Mouse (Mus musculus) thymus, adult 18-20 months (tissue): ENCODE measurements at regions not wholly inside any gene's neighbourhood (a gene's known extent, or its start where the extent isn't known, plus 50 kb on each side); places are given as distances from the start of the nearest gene placed in this dataset.
A peak's percentile ranks its signal among the peaks of the same experiment; 100 is the strongest.

Source experiments
- DNase-seq, 2 experiments: peaks; one replicate each; pipeline ENCODE4 v3.0.0; 2022; ENCODE audit warnings: mixed read lengths in 2 of 2

DNA sequence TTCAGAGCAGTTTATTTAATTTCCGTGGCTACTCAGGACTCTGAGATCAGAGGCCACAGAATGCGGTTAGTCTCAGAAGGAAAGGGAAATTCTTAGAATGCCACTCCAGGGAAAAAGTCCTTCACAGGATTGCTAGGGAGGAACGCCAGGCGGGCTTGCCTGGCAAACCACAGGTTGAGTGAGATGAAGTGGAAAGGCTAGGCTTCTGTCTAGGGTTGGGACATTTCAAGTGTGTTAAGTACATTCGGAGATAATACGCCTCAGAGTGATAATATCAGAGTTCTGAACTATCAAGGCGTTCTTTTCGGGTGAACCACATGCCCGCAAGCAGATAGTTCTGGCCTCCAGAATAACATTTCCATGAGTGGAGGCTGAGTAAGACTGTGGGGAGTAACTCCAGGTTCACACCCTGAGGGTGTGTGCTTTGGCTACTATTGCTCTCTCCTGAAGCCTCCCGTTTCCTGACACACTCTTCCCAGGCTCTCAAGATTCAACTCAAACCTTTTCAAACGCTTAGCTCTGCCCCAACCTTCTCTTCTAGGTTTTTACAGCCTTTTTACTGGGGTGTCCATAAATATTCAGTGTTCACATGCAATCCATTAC, 119.3 kb upstream of the Nr5a2 start:
- no peak for DNase-seq

DNA sequence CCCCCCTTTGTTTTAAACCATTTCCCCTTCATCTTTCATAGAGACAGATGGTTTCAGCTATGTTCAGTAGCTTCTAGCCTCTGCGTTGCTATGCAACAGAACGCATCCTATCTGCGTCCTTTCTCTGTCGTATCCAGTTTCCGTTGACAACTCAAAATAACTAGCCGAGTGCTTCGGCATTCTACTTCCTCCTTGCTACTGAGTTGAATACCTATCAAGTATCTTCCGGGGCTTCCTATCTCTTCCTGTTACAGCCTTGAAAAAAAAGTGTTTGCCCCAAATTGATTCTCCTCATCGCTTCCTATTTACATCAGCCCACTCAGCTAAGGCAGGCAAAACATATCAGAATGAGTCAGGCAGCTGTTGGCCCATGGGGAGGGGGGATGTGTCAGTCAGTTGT, 114.5 kb upstream of the Nr5a2 start:
- DNase-seq = peak in 1 of 2 experiments; percentile 3

DNA sequence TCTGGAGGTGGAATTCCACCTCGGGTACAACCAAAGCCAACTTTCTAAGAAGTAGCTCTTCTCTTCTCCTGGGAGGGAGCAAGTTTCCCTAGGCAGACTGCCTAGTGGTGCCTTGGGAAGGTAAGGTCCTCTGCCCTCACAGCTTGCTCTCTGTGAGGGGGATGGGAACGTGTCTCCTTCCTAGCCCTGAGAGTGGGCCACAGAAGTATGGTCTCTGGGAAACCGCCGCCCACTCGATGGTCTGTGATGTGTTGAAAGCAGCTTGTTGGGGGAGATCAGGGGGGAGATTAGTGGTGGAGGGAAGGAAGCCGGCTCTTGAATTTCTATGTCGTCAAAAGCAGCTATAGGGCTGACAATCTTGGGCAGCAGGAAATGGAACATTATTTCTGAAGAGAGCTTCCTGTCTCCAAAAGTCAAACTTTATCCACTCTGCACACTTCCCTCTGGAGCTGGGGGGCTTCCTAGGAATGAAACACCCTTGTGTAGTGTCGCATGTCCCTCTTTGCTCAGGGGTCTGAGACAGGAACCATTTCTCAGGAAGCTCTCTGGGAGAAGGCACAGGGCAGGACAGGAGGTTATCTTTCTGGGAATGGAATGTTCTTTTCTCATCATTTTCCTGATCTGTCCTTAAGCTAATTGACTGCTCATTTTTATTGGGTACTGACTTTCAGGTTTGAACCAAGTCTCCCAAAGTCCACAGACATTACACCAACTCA, 113.8 kb upstream of the Nr5a2 start:
- peak; percentile 5 to 8 for DNase-seq

DNA sequence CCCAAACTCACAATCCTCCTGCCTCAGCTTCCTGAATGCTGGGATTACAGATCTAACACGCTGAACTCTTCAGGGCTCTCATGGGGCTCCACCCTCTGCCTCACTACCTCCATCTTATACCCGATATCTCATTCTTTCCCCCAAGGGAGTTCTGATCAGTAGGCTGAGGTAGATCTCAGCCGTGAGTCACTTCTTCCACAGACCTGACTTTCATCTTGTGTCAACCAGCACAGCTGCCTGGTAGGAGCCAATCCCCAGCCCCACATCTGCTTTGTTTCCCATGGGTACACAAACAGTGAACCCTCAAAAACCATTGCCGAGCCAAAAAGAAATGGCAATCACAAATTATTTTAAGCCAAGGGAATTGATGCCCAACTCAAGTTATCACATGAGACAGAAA, 100.7 kb upstream of the Nr5a2 start:
- no peak for DNase-seq

DNA sequence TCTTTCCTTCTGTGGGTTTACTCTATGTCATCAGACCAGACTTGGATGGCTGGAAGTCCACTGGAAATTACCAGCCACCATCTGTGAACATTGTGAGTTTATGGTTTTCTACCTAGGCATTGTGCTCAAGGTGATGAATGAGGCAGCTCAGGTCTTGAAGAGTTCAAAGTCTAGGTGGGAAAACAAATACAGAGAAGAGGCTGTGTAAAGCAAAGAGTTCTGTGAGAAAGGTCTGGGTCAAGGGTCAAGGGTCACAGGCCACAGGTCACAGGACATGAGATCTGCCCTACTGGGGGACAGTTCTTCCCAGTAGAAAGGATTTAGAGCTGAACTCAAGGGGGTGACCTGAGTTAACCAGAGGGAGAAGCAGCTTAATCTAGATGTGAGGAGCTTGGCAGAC, 92.9 kb upstream of the Nr5a2 start:
- no peak for DNase-seq

DNA sequence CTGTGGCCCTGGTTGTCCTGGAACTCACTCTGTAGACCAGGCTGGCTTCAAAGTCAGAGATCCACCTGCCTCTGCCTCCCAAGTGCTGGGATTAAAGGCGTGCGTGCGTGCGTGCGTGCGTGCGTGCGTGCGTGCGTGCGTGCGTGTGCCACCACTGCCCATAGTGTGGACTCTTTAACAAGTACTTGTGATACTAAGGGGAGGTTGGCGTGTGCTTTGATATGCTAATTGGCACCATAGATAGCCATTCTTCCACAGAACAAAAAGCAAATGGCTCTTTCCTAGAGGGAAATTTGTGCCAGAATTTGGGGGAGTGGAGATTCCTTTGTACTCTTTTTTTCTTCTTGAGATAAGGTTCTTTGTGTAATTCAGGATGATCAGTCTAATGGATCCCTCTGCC, 91.3 kb upstream of the Nr5a2 start:
- DNase-seq = no peak

DNA sequence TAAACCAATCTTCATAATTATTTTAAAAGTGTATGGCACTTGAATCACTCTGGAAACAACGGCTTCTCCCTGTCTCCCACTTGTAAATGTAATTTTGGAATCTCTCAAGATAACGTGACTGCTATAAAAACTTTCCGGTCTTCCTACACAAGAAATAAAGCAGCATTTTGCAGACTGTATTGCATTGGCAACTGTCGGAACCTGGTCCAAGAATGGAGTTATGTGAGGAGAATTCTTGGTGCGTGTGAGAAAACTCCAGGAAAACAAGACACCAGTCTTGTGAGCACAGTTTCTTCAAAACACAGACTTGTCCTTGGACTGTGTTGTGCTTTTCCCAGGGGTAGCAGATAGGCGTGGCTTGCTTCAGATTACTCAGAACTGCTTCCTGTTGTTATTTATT, 83.8 kb upstream of the Nr5a2 start:
- no peak for DNase-seq

DNA sequence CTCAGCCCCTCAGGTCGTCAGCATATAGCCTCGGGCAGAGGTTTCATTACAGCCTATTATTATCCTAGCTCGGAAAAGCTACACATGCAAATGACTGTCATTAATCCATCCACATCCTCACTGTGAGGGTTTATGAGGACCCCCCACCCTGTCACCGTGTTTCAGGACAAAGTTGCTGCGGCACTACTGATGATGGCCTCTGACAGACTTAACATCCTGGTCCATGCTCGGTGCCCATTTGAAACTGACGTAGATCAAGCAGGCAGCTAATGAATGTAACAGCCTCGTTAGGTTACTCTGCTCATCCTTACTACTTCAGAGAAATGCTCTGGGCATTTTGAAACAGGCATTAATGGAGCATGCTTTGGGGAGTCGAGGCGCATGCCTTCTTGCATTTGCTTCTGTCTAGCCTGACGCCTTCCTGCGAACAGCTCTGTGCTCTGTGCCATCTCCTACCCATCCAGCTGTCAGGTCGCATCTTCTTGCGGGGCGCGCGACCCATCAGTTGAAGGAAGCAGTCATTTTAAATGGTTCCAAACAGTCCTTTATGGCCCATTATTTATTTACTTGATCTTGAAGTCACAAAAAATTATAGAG, 82.3 kb upstream of the Nr5a2 start:
- DNase-seq = no peak

DNA sequence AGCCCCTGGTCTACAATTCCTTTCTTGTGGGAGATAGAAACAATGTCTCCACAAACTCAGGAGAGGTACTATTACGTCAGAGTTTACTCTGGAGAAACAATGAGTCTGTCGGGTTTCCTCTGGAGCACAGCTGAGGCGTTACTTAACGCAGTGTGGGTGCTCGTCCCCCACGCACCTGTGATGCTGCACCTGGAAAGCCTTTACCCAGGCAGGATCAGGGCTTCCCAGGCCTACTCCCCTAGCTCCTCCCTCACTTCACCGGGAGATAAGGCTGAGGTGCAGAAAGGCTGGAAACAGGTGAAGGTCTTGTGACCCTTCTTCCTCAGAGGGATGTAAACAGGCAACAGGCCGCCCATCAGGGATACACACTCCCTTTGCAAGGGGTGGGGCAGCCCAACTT, 80.7 kb upstream of the Nr5a2 start:
- DNase-seq = no peak

DNA sequence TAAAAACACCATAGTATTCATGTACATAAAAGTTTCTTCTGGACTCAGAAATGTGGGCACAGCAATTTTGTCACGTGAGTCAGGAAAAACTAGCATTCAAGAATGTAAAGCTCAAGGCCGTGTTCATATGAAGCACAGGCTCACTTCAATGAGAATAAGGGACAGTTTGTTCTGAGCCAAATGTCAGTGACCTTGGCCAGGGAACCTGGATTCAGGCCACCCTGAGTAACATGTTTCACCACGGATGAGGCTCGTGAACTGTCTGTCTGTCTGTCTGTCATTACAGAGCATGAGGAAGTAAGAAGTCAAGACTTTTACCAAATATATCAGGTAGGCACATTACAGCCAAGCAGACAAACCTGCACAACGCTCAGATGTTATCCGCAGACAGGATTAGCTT, 74.3 kb upstream of the Nr5a2 start:
- DNase-seq = no peak

DNA sequence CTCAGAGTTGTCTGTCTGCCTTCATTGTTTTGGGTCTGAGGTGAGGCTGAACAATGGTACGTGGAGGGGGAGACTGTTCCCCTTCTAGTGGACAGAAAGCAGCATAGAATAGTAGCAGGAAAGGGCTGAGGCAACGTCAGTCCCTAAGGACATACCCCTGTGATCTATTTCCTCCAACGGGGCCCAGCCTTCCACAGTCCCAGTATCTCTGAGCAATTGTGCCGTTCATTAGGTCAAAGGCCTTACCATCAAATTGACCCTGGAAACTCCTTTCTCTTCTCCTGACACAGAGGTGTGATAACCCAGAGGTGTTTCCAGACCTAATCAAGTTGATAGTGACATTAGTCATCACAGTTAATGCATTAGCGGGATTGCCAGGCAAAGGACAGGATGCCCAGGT, 73.4 kb upstream of the Nr5a2 start:
- DNase-seq = no peak

DNA sequence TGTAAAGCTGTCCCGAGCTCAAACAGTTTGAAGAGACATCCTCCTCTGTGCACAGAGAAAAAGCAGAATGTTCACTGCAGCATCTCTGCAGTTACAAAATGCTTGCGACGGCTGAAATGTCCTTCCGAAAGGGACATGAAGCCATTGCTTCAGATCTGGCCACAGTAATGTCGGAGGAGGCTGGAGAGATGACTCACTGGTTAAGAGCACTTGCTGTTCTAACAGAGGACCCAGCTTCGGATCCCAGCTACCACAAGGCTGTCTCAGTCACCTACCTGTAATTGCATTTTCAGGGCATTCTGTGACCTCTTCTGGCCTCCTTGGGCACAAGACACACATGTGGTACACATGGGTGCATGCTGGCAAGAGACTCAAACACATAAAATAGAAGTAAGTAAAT, 63.5 kb upstream of the Nr5a2 start:
- DNase-seq = no peak

DNA sequence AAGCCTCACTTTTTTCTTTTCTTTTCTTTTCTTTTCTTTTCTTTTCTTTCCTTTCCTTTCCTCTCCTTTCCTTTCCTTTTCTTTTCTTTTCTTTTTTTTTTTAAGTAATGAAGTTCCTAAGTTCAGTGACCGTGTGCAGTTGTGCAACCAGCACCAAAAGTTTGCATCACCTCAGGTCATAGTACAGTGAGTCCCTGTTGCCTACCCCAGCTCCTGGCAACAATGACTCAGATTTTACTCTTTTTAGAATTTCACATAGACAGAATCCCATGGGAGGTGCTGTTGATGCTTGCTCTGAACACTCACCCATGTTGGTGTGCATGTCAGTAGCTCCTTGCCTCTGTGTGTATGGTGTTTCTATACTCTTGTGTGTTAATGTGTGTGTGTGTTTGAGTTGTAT, 60.3 kb upstream of the Nr5a2 start:
- DNase-seq = no peak

DNA sequence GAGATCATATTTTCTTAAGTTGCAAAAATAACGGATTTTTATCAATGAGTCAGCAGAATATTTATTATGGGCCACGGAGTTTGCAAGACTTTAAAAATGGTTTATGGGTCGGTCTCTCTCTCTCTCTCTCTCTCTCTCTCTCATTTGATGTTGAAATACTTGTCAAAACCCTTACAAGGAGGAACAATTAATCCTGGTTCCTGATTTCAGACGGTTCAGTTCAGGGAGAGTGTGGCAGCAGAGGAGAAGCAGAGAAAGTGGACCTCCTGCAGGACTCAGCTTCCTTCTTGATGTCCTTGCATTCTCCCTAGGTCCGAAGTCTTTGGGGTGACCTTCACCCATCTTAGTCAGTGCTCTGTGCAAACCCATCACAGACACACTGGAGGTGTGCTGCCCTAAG, 57.4 kb upstream of the Nr5a2 start:
- DNase-seq = no peak

DNA sequence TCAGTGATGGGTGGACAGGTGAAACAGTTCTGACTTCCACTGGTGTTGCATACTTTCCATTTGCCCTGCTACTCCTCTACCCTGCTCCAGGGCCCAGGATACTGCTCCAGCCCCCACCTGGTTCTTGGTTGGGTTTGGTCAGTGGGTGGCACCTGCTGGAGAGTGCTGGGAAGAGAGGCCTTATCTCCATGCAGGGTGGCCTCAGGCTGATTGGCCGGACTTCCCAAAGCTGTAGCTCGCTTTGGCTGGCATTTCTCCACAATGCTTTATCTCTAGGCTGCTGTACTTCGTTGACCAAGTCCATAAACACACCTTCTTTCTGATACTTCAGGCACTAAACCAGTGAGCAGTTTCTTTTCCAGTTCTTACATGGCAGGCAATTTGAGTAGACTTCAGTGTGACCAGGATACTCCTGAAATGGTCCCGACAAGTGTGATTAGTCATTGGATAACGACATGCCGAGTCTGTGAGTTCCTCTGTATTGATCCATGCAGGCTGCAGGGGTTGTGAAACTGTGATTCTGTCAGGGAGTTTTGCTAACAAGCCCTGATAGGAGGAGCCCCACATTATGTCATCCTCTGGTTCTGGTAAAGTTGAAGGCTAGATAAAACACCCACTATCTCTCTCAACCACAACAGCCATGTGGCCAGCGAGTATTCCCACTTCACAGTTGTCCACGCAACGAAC, 50.1 kb upstream of the Nr5a2 start:
- DNase-seq = no peak
